Mouse (Mus musculus) forebrain, embryonic 11.5 days (tissue): ENCODE data around the gene Kifc1. TPM values are rescaled to one million over a fixed set of nuclear protein-coding genes. Genes with fewer than 3 reads are reported as not detected.

Experiments used
- ATAC-seq: fragments of 200-750 bp; cut with Nextera tagmentation; replicated peaks from 2 replicates; pipeline ENCODE4 v1.8.0; 2017; ENCODE audit warnings: moderate TSS enrichment; ENCODE audit not compliant: low FRiP score
- DNase-seq: peaks from one replicate; pipeline ENCODE4 v3.0.0-alpha.2; 2017; ENCODE audit warnings: low spot score
- H3K27ac ChIP-seq: fragments of 300-500 bp; sonication (generic); 2 replicates; pipeline ENCODE4 v1.5.1; 2014; ENCODE audit warnings: low read depth, low read length
- H3K27me3 ChIP-seq: fragments of 300-500 bp; sonication (generic); 2 replicates; pipeline ENCODE4 v1.6.1; 2014; ENCODE audit warnings: mild to moderate bottlenecking, low read length, mixed read lengths; ENCODE audit not compliant: control insufficient read depth, insufficient read depth
- H3K36me3 ChIP-seq: fragments of 300-500 bp; sonication (generic); 2 replicates; pipeline ENCODE4 v1.6.1; 2014; ENCODE audit warnings: mild to moderate bottlenecking, low read length, moderate library complexity, mixed read lengths; ENCODE audit not compliant: control insufficient read depth, insufficient read depth
- H3K4me1 ChIP-seq: fragments of 300-500 bp; sonication (generic); replicated peaks from 2 replicates; pipeline ENCODE4 v1.6.1; 2014; ENCODE audit warnings: low read length, mixed read lengths; ENCODE audit not compliant: control insufficient read depth, insufficient read depth
- H3K4me2 ChIP-seq: fragments of 300-500 bp; sonication (generic); 2 replicates; pipeline ENCODE4 v1.6.1; 2014; ENCODE audit warnings: low read depth, mild to moderate bottlenecking, low read length, moderate library complexity, mixed read lengths; ENCODE audit not compliant: severe bottlenecking
- H3K4me3 ChIP-seq: fragments of 300-500 bp; sonication (generic); 2 replicates; pipeline ENCODE4 v1.5.1; 2014; ENCODE audit warnings: low read depth, low read length
- H3K9ac ChIP-seq: fragments of 300-500 bp; sonication (generic); 2 replicates; pipeline ENCODE4 v1.6.1; 2014; ENCODE audit warnings: low read length
- H3K9me3 ChIP-seq: fragments of 300-500 bp; sonication (generic); 2 replicates; pipeline ENCODE4 v1.6.1; 2016; ENCODE audit warnings: low read length, mixed read lengths; ENCODE audit not compliant: control insufficient read depth
- WGBS: fragments of 180-500 bp; shearing (Covaris S2); extraction: QIAGEN DNeasy Blood & Tissue Kit; methylation state at CpG from one replicate; pipeline ENCODE4 v1.1.7; 2014; 5-methylcytosine and 5-hydroxymethylcytosine counted together
- polyA plus RNA-seq: library from polyadenylated mRNA; unstranded; fragments of >200 nt; fragmentation: Nextera tagmentation; extraction: Ambion mirVana; gene quantifications from 2 replicates; pipeline ENCODE4 v1.2.1, GENCODE M21; 2014

The Kifc1 gene
- polyA plus RNA-seq, 1 experiment from 2014 or later = 16.0 TPM

DNA sequence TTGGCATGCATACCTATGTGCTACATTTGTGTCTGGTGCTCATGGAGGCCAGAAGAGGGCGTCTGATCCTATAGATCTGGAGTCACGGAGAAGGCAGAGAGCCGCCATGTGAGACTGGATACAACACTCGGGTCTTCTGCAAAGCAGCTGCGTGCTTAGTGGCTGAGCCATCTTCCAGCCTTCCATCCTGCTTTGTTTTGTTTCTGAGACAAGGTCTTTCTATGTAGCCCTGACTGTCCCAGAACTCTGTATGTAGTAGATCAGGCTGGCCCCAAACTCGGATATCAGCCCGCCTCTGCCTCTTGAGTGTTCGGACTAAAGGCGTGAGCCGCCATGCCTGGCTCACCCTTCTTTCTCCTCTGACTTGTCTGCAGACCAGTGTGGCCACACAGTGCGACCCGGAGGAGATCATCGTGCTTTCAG, 24.5 kb upstream of the Kifc1 start:
- H3K27me3 ChIP-seq = no peaks in the 10 kb centered on the region
- H3K9me3 ChIP-seq = no peaks in the 10 kb centered on the region
- H3K36me3 ChIP-seq = peaks cover 14% of the 10 kb centered on the region
- H3K27ac ChIP-seq = no peak overlapping the region
- H3K4me2 ChIP-seq = peak overlapping the region; percentile 62
- DNase-seq = no peak
- H3K4me1 ChIP-seq = peaks cover 23% of the 10 kb centered on the region
- H3K9ac ChIP-seq = no peak overlapping the region
- WGBS = 70% methylated on average over 13 of the region's 13 CpGs
- ATAC-seq = no peak
- no peak overlapping the region; the same call in 1 of the 2 replicates for H3K4me3 ChIP-seq

DNA sequence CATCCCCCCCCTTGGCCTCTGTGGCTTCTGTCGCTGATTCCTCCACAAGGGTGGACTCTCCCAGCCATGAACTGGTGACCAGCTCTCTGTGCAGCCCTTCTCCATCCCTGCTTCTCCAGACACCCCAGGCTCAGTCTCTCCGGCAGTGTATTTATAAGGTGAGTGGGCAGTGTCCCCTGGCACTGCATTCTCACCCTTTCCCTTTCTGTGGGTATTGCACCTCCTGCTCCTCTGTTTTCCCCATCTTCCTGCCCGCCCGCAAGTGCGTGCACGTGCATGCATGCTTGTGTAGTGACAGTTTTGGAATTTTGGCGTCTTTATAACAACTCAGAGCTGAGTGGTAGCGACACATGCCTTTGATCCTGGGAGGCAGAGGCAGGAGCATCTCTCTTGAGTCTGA, 23.4 kb upstream of the Kifc1 start:
- 95% methylated on average over 8 of the region's 8 CpGs for WGBS
- Histone ChIP-seq H3K27ac (no peak overlapping the region), H3K4me1 (peaks cover 16% of the 10 kb centered on the region), H3K4me2 (no peak overlapping the region), H3K9me3 (no peaks in the 10 kb centered on the region), H3K9ac (no peak overlapping the region), H3K36me3 (peaks cover 14% of the 10 kb centered on the region), H3K4me3 (no peak overlapping the region), H3K27me3 (no peaks in the 10 kb centered on the region)
- no peak for ATAC-seq
- no peak for DNase-seq

DNA sequence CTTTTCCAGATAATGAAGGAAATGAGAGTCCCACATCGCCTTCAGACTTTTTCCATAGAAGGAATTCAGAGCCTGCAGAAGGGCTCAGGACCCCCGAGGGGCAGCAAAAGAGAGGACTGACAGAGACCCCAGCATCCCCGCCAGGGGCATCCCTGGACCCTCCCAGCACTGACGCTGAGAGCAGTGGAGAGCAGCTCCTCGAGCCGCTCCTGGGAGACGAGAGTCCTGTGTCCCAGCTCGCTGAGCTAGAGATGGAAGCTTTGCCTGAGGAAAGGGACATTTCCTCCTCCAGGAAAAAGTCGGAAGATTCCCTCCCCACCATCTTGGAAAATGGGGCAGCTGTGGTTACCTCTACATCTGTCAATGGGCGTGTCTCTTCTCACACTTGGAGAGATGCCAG, 22.8 kb upstream of the Kifc1 start:
- Histone ChIP-seq H3K27me3 (no peaks in the 10 kb centered on the region), H3K9me3 (no peaks in the 10 kb centered on the region), H3K9ac (no peak overlapping the region), H3K4me3 (no peak overlapping the region), H3K4me1 (peaks cover 14% of the 10 kb centered on the region), H3K4me2 (no peak overlapping the region), H3K36me3 (peaks cover 14% of the 10 kb centered on the region), H3K27ac (no peak overlapping the region)
- 90% methylated on average over 10 of the region's 10 CpGs for WGBS
- no peak for DNase-seq
- no peak for ATAC-seq

DNA sequence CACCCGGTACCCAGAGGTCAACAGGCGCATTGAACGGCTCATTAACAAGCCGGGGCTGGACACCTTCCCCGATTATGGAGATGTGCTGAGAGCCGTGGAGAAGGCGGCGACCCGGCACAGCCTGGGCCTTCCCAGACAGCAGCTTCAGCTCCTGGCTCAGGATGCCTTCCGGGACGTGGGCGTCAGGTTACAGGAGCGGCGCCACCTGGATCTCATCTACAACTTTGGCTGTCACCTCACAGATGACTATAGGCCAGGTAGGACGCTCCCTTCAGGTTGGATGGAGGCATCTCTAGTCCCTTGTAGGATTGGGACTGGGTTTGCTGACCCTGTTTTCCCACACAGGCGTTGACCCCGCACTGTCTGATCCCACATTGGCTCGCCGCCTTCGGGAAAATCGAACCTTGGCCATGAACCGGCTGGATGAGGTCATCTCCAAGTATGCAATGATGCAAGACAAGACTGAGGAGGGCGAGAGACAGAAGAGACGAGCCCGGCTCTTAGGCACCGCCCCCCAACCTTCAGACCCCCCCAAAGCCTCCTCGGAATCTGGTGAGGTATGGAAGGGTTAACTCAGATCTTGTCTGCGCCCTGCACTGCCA, 21.5 kb upstream of the Kifc1 start:
- Histone ChIP-seq H3K9ac (no peak overlapping the region), H3K9me3 (no peaks in the 10 kb centered on the region), H3K4me2 (no peak overlapping the region), H3K4me1 (peaks cover 12% of the 10 kb centered on the region), H3K4me3 (no peak overlapping the region), H3K36me3 (peaks cover 14% of the 10 kb centered on the region), H3K27me3 (no peaks in the 10 kb centered on the region), H3K27ac (no peak overlapping the region)
- 93% methylated on average over 28 of the region's 28 CpGs for WGBS
- ATAC-seq (no peak), DNase-seq (no peak)

- Histone ChIP-seq H3K9ac (no peak overlapping the region), H3K4me2 (no peak overlapping the region), H3K27ac (no peak overlapping the region), H3K4me1 (peaks cover 10% of the 10 kb centered on the region), H3K9me3 (no peaks in the 10 kb centered on the region), H3K36me3 (peaks cover 14% of the 10 kb centered on the region), H3K4me3 (no peak overlapping the region), H3K27me3 (no peaks in the 10 kb centered on the region)
- ATAC-seq = no peak
- no peak for DNase-seq
- 93% methylated on average over 31 of the region's 31 CpGs for WGBS
These were observed 20.8 kb upstream of the Kifc1 start for GRCm38 (mm10) chr17:33911052-33911812.

- peaks cover 10% of the 10 kb centered on the region for H3K4me1 ChIP-seq
- H3K4me2 ChIP-seq = peak overlapping the region; percentile 98
- H3K9me3 ChIP-seq = no peaks in the 10 kb centered on the region
- 56% methylated on average over 11 of the region's 11 CpGs for WGBS
- H3K9ac ChIP-seq = peak overlapping the region; percentile 87
- H3K4me3 ChIP-seq = peak overlapping the region; percentile 86
- ATAC-seq (no peak), DNase-seq (no peak)
- no peaks in the 10 kb centered on the region for H3K27me3 ChIP-seq
- H3K27ac ChIP-seq = no peak overlapping the region
- H3K36me3 ChIP-seq = peaks cover 14% of the 10 kb centered on the region
These were observed 20.0 kb upstream of the Kifc1 start for GRCm38 (mm10) chr17:33910346-33911051.

GRCm38 (mm10) chr17:33909869-33910250, 19.4 kb upstream of the Kifc1 start:
- peak overlapping the region; percentile 87 for H3K9ac ChIP-seq
- peak overlapping the region; percentile 64; the same call in 1 of the 2 replicates for H3K27ac ChIP-seq
- H3K9me3 ChIP-seq = no peaks in the 10 kb centered on the region
- H3K4me1 ChIP-seq = peaks cover 8% of the 10 kb centered on the region
- ATAC-seq (0 out of 2 replicates have a peak, but pooled peaks have one; percentile 4), DNase-seq (no peak)
- H3K27me3 ChIP-seq = no peaks in the 10 kb centered on the region
- H3K36me3 ChIP-seq = peaks cover 14% of the 10 kb centered on the region
- peak overlapping the region; percentile 86 for H3K4me3 ChIP-seq
- H3K4me2 ChIP-seq = peak overlapping the region; percentile 98
- 2% methylated on average over 14 of the region's 14 CpGs for WGBS

DNA sequence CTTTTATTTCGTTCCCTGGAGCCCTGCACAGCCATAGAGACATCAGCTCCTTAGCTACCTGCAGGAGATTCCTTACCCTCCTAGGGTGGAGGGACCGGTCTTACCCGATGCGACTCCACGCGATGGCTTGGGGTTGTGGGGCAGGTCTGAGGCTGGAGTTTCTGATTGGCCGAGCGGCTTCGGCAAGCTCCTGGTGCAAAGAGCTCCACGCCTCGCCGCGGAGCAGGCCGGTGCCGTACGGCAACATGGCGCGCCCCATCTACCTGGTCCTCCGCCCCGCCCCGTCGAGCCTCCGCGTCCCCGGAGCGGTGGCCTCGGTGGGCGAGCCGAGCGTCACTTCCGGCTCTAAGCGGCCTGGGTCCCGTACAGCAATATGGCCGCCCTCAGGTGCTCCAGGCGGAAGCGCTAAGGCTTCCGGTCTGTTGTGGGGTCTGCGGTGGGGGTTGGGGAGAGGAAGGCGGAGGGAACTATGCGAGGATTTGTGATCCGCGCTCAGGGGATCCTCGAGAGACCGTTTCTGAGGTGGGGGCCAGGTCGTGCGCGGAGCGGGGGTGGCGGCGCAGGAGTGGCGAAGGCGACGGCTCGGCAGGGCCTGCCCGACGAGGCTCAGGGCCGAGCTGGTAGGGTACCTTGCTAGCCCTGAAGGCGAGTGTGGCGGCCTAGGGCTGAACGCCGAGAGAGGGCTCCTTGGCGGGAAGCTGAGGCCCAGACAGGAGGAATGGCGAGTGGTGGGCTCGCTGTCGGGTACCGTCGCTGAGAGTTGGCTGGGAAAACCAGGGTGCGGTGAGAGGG, 18.8 kb upstream of the Kifc1 start, which contains the start of gene Daxx:
TSS of gene Daxx (plus strand) at position 338 of the 792 bp plus-strand sequence.
- H3K4me3 ChIP-seq = peak within 1 kb of the TSS; percentile 86
- peak within 1 kb of the TSS; percentile 87 for H3K9ac ChIP-seq
- H3K27ac ChIP-seq = peak within 1 kb of the TSS; percentile 79
- DNase-seq = peak; percentile 99
- H3K27me3 ChIP-seq = no peaks in the 10 kb centered on the region
- no peaks in the 10 kb centered on the region for H3K9me3 ChIP-seq
- H3K4me1 ChIP-seq = peaks cover 8% of the 10 kb centered on the region
- WGBS = under 1% methylated on average over 68 of the region's 68 CpGs
- H3K4me2 ChIP-seq = peak within 1 kb of the TSS; percentile 98
- ATAC-seq = peak; percentile 97
- peaks cover 14% of the 10 kb centered on the region for H3K36me3 ChIP-seq
